Mouse (Mus musculus) thymus, adult 2 months (tissue): ENCODE data around the gene Eif2b5.

Experiments
- CTCF ChIP-seq: fragments of 200-500 bp; IDR thresholded peaks from 2 replicates; pipeline ENCODE4 v1.5.1; 2012; ENCODE audit warnings: mild to moderate bottlenecking, control low read depth, low read length, moderate library complexity, borderline replicate concordance; ENCODE audit not compliant: control insufficient read depth, poor library complexity, insufficient read depth; ENCODE audit errors: extremely low read depth
- POLR2A ChIP-seq: fragments of 200-500 bp; IDR thresholded peaks from 2 replicates; pipeline ENCODE4 v1.6.1; 2012; ENCODE audit warnings: mild to moderate bottlenecking, low read length, control low read depth, moderate library complexity; ENCODE audit not compliant: control insufficient read depth, poor library complexity, insufficient read depth; ENCODE audit errors: extremely low read depth

- TF ChIP-seq CTCF = no peak
- no peak for TF ChIP-seq POLR2A
These were observed 47.1 kb downstream of the Eif2b5 start for GRCm38 (mm10) chr16:20545696-20546095.
